Mouse (Mus musculus) A20 (cell line): ENCODE data around the gene Gigyf1.

Source experiments
- DNase-seq: peaks from one replicate; pipeline ENCODE4 v3.0.0-alpha.2; 2011; ENCODE audit warnings: low read depth, low spot score

Gene Gigyf1

GRCm38 (mm10) chr5:137518436-137518835, at the start of gene Gigyf1:
Gigyf1 (plus strand) TSS chr5:137518548.
- no peak for DNase-seq

- DNase-seq, result no peak
Measured at GRCm38 (mm10) chr5:137472252-137472904, 46.0 kb upstream of the Gigyf1 start.

- no peak for DNase-seq
Measured at GRCm38 (mm10) chr5:137474351-137474750, 44.0 kb upstream of the Gigyf1 start.

- no peak for DNase-seq
Measured at GRCm38 (mm10) chr5:137476964-137477363, 41.4 kb upstream of the Gigyf1 start, which contains the start of gene Zan. Zan (minus strand) TSS chr5:137477064.

- DNase-seq, result peak; percentile 53
Measured at GRCm38 (mm10) chr5:137481138-137481537, 37.2 kb upstream of the Gigyf1 start.

- no peak for DNase-seq
Measured at GRCm38 (mm10) chr5:137481897-137482296, 36.5 kb upstream of the Gigyf1 start.

GRCm38 (mm10) chr5:137485071-137485850, 33.1 kb upstream of the Gigyf1 start:
- DNase-seq, result no peak

GRCm38 (mm10) chr5:137485851-137486155, 32.5 kb upstream of the Gigyf1 start:
- DNase-seq, result no peak

GRCm38 (mm10) chr5:137487616-137488015, 30.7 kb upstream of the Gigyf1 start:
- peak; percentile 65 for DNase-seq

GRCm38 (mm10) chr5:137491559-137491958, 26.8 kb upstream of the Gigyf1 start:
- no peak for DNase-seq

- no peak for DNase-seq
Measured at GRCm38 (mm10) chr5:137493831-137494230, 24.5 kb upstream of the Gigyf1 start.

- DNase-seq, result no peak
Measured at GRCm38 (mm10) chr5:137500186-137500585, 18.2 kb upstream of the Gigyf1 start.

GRCm38 (mm10) chr5:137501709-137502666, 16.4 kb upstream of the Gigyf1 start, which contains the start of gene Pop7:
Pop7 (minus strand) TSS chr5:137502518.
- DNase-seq, result peak; percentile 100

GRCm38 (mm10) chr5:137502667-137503110, 15.7 kb upstream of the Gigyf1 start:
- peak; percentile 87 for DNase-seq

GRCm38 (mm10) chr5:137504041-137504440, 14.3 kb upstream of the Gigyf1 start:
- peak; percentile 65 for DNase-seq

GRCm38 (mm10) chr5:137510014-137510501, 8.3 kb upstream of the Gigyf1 start:
- peak; percentile 83 for DNase-seq

- DNase-seq, result peak; percentile 67
Measured at GRCm38 (mm10) chr5:137510573-137511390, 7.6 kb upstream of the Gigyf1 start.

- no peak for DNase-seq
Measured at GRCm38 (mm10) chr5:137511706-137512105, 6.6 kb upstream of the Gigyf1 start.

- no peak for DNase-seq
Measured at GRCm38 (mm10) chr5:137512847-137513794, 5.2 kb upstream of the Gigyf1 start.
